Mouse (Mus musculus): Measurements from ENCODE around the gene Ccdc91. TPM values are rescaled to one million over a fixed set of nuclear protein-coding genes. Genes with fewer than 3 reads are reported as not detected.

Ccdc91 gene
- polyA plus RNA-seq, 2 experiments from 2014 or later = 6.9 to 7.5 TPM

DNA sequence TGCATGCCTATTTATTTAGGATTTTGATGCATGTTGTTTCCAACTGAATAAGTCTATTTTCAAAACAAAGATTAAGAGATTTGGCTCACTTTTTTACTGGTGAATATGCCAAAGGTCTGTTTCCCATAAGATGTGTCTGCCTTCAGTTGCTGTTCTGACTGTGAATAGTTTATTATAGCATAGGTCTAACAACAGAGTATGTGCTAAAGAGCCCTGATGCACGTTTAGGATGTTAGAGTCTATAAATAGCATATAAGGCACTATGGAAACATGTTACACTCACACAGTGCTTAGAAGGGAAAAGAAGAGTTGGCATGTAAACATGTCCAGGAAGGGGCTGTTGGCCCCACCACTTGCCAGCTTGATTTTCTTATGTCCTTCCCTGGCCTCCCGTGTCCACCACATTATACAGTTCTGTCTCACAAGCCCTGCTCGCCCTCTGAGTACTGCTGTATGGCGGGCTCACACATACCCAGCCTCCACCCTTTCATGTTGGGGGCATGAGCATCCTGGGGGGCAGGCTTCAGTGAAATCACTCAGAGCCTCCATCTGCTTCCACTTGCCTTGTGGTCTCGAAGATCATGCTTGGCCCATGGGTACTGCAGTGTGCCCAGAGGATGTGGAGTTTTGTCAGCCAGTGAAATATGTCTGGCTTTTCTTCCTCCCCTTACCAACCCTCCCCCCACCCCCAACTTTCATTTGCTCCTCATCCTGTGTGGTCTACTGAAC, 99.0 kb downstream of the Ccdc91 start:
- no peak for ATAC-seq

DNA sequence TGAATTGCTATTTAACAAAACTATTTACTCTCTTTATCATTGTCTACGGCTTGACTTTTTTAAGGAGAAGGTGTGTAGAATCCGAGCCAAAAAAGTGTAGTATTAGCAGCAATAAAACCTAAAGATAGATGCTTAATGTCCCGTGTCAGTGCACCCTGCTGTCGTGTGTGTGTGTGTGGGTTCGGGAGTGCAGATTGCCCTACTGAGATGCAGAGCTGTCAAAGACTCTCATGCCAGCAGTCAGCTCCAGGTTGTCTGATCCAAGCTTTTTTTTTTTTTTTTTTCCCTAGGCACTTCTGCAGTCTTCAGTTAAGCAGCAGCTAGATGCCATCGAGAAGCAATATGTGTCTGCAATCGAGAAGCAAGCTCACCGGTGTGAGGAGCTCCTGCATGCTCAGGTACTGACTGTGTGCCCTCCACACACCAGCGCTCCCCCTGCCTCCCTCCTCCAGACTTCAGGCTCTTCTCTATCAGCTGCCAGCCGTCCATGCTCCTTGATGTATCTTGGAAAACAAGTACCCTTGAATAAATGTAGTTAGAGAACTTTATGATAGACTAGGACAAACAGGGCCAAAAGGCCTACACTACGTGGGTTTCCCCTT, 99.7 kb downstream of the Ccdc91 start:
- no peak for ATAC-seq

DNA sequence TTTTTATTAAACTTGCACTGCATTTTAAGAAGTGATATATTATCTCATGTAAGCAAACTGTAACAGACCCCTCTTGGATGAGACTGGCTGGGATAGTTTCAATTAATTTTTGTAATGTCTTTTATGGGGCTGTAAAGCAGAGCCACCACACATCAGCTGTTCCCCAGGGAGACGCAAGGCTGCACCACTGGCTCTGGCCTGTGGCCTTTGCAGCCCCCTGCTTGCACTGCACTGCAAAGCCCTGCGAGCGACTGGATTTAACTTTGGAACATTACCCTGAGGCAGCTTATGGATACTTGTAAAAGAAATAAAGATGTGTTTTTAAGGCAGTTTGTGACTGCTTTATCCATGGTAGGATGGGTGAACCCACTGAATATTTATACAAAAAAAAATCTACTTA, 112.0 kb downstream of the Ccdc91 start:
- ATAC-seq = no peak

DNA sequence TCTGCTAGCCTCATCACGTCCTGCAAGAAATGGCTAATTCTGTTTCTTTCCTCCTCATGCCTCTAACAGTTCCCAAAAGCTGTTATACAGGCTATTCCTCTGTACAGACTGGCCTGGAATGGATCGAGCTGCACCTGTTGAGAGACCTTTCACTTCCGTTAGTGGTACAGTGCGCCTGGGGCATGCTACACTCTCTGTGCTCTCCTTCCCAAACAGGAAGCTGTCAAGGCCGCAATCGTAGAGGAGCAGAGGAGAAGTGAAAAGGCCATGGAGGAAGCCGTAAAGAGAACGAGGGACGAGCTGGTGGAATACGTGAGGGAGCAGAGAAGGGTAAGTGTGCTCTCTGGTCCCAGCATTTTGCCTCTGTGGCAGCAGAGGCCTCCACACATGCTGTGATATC, 131.0 kb downstream of the Ccdc91 start:
- no peak for ATAC-seq

DNA sequence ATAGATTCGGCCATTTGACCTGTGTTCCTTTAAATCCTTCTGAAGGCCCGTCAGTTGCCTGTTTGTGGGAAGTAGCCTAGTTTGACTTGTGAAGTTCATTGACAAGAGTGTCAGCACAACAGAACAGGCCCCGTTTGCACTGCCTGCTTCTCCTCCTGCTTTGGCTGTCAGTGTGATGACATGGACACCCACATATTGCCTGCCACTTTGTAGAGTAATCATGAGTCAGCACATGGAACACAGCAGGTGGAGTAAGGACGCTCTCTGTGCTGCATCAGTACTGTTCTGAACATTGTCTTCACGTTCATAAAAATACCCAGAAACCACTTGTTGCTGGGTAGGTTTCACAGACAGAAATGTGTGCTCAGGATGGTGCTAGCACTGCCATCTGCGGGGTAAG, 132.0 kb downstream of the Ccdc91 start:
- no peak for ATAC-seq

DNA sequence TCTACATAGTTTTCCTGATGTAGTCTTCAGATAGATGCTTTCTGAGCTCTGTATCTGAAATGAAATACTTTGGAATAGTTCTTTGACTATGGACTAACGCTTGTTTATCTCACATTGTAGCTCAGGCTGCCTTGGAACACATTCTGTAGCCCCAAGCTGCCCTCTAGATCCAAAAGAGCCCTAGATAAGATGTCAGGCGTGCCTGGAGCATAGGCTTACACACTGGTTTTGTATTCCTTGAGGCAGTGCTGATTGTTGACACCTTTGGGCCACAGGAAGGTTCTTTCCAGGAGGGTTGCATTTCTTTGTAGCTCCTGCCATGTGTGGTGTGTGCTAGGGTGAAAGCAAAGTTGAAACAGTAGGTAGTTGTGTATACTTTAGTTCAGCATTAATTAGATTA, 139.7 kb downstream of the Ccdc91 start:
- no peak for ATAC-seq

DNA sequence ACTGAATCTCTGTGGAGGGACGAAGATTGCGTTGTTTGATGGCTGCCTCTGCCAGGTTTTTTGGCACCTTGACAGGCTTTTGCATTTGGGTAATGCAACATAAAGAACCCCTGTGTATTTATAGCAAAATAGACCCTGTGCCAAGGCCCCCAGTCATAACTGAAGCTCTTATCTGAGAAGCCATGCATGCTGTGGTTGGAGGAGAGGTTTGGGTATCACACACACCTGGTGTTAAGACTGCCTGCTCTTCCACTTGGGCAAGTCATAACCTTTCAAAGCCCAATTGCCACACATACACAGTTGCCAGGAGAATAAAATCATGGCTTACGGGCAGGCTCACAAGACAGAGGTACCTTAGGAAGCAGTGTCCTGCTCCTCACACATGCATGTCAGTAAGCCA, 147.5 kb downstream of the Ccdc91 start:
- ATAC-seq = no peak

DNA sequence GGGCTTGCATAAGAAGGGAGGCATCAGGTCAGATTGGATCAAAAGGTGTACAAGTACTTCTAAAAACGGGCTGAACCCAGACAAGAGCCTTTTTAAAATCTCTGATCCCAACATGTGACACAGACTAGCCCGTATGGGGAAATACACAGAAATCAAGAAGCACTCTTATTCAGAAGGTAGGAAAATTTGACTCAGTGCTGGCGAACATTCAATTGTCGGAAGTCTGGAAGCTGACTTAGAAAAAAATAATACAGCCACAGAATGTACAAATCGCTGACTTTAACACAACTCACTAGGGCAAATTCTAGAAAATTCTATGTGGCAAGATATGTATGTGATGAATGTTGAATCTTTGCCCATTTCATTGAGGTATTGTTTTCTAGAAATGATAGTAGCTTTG, 160.8 kb downstream of the Ccdc91 start:
- ATAC-seq = no peak

DNA sequence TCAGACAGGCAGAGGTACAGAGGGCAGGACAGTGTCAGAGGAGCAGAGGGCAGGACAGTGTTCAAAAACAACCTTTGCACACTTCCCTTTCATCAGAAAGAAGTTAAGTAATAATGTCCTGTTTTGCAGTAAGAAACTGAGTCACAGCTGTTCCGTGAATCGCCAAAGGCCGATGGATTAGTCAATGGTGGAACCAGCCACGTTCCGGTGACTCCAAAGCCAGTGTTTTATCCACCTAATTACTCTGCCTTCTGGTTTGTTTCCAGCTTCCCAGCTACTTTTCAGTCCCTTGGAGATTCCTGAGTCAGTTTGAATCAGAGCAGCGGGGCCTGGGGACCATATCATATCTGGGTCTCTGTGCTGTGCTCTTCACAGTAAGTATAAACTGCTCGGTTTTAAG, 168.2 kb downstream of the Ccdc91 start:
- no peak for ATAC-seq

DNA sequence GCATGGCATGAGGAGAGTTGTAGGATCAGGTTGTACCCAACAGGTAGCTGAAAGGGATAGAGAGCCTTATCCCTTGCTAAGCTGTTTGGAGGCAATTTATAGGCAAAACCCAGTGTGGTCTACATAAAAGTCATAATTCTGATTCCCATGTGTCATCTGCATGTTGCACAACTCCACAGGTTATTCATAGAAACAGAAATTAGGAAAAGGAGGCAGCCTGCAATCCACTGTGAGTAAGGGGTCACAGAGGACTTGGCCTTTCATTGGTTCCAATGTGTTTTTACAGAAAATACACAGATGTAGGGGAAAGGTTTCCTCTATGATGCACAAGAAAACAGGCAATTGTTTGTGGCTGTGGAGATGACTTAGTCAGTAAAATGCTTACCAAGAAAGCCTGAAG, 168.8 kb downstream of the Ccdc91 start:
- no peak for ATAC-seq

DNA sequence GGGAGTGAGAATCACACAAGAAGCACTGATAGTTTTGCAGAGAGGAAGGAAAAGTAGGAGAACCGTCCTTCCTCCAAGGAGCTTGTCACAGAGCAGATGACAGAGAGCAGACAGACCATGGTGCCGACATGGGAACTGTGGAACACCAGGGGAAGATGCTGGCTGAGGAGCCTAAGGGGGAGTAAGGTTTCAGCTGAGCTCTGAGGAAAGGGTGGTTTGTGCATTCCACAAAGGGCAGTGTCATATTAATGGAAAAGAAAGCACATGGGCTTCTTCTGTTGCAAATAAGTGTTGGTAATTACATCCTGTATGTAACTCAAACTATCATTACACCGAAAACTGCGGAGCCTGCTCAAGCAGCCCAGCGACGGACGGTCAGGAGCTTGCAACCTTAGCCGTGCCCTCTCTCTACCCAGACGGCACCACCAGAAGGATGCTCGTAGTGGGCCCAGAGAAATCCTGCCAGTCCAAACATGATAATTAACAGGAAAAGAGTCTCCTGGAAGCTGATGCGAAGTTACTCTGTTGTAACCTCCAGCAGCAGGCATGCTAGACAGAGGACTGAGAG, 170.9 kb downstream of the Ccdc91 start:
- ATAC-seq = no peak

DNA sequence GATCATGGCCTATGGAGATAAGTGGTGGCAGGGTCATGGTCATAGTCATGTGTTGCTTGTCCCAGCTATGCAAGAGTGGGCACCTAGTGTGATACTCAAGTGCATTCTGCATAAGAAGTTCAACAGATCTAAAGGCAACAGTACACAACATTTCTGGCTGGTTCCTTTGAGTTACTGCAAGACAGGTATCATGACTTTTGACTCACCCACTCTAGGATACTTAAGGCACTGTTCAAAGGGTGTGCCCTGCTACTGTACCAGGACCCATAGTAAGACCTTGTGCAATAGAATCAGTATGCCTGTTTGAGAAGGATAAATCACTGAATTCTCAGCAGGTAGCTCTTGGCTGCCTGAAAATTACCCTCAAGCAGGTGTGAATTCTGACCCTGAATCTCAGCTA, 182.4 kb downstream of the Ccdc91 start:
- ATAC-seq = no peak

DNA sequence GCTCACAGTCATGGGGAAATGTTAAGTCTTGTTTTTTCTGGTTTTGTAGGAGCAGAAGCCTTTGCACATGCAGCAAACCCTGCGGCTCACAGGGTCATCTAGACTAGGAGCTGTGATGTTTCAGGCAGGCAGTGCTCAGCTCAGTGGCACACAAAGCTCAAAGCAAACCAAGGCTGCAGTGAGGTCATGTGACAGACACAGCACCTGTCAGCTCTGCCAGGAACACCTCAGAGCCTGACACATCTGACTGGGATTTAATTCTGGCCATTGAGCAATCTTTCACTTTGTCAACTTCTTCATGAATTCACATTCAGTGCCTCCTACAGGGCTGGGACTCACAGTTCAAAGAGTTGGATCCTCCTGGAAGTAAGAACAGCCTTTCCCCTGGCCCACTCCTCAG, 185.1 kb downstream of the Ccdc91 start:
- ATAC-seq = no peak

DNA sequence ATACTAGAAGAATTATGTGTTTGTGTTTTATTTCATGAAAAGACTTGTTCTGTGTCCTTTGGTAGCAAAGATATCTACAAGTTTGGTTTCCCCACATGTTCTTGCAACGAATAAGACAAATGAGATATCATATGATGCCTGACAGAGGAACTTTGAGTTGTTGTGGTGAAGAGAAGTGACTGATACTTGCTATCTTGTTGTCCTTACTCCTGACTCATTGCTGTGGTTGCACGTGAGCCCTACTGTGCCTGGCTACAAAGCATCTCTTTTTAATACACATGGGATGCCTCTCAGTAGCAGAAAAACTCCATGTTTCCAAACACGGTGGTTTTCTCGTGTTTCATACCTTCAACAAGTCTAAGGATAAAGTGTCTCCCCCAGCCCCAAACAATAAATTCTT, 186.2 kb downstream of the Ccdc91 start:
- no peak for ATAC-seq

DNA sequence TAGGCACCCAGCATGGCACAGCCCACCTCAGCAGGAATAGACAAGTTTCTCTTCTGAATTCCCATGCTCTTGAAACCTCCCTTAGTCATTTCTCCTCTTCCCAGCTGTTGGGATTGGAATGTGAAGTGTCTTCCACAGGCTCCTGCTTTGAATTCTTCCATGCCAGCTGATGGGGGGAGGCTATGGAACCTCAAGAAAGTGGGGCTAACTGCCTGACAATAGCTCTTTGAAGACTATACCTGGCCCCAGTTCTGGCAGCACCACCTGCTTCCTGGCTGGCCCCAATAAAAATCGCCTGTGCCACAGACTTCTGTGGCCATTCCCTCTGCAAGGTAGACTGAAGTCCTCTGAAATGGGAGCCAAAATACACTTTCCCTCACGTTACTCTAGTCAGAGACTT, 187.0 kb downstream of the Ccdc91 start:
- ATAC-seq = no peak

DNA sequence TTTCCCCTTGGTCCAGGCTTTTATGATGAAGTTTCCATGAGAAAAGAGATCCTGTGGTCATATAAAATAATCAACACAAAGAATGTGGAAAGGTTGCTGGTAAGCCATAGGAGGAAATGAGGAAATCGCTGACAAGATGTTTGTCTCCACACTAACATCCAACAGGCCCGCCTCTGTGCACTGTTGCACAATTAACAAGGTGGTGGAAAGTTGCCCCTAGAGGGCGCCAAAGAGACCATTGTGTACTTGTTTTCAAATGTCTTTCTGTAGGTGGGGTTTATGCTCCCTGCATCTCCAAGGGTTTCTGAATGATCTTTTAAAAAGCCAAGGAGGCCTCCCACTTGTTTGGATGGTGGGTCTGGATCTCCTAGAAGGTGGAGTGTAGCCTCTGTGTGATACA, 188.7 kb downstream of the Ccdc91 start:
- ATAC-seq = no peak

DNA sequence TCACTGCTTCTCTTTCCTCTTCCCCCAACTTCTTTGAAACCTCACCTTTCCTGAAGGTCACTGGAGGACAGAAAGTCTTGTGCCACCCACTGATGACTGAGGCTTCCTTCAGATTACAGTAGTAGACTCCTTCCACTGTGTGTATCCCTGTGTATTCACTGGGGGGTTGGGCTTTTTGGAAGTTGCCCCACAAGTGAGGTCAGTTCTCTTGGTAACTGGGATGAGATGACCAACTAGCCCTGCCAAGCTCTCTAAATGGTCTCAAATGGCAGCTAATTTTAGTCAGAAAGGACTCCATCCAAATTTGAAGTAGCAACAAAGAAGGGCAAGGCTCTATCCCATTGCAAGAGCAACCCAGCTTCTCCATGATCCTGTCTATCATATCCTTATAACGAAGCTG, 195.7 kb downstream of the Ccdc91 start:
- no peak for ATAC-seq

DNA sequence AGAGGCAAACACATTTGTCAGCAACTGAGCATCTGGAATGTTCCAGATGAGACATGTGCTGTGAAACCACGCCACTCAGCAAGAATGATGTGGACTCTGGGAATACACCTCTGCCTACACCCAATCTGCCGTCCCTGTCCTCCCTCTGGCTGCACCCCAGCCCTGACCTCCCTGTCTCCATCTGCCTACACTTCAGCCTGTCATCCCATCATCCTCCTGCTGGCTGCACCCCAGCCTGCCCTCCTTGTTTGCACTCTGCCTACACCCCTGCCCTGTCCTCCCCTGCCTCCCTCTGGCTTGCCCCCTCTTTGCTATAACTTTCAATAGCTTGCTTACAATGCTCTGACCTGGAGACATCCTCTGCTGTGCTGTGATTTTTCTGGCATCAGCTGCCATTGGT, 196.9 kb downstream of the Ccdc91 start:
- ATAC-seq = no peak

DNA sequence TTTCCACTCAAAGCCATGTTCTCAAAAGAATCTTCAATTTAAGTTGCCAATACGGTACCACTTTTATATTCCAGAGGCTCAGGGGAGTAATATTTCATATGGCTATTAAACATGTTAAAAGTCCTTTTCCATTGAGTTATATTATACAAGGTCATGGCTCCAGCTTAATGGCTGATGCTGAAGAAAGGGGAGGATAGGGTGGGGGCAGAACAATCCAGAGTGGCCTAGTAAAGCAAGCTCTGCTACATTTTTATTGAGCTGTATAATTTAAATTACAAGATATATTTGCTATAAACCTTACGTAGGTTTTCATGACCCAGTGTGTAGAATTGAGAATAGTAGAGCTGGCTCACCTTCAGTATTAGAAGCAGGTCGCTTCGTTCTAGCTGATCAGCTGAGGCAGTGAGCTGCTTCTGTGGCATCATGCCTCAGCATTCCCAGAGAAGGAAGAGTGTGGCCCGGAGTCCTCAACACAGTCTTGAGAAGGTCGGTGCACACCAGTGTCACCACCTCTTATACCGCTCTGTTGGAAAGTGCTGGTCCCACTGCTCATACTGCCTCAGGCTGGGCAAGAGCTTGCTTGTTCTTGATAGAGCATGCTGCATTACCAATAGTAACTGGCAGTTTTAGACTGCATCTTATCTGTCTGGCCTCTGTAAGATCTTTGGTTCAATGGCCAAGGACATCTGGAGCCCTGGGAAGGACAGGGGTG, 199.6 kb downstream of the Ccdc91 start:
- no peak for ATAC-seq

DNA sequence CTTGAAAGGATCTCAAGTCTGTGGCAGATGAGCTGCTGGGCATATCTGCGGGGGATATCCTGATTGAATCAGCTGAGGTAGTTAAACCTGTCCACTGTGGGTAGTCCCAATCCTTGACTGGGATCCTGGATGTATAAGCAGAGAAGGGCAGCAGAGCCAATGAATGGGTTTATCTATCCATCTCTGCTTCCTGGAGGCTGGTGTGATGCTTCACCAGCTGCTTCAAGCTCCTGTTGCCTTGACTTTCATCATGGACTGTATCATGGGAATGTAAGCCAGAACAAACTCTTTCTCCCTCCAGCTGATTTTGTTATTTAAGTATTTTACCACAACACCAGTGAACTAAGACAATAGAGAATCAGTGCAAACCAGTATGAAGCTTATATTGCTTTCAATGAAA, 200.6 kb downstream of the Ccdc91 start:
- ATAC-seq = no peak

Measured in activated CD4-positive, CD25-positive, alpha-beta regulatory T cell, adult 4 months (primary cell).